Mouse (Mus musculus) myocyte (in vitro differentiated cells): ENCODE measurements at regions not wholly inside any gene's neighbourhood (a gene's known extent, or its start where the extent isn't known, plus 50 kb on each side); places are given as distances from the start of the nearest gene placed in this dataset.

ENCODE experiments used
- CEBPB ChIP-seq: IDR thresholded peaks from 2 replicates; pipeline ENCODE4 v1.6.1; 2011; ENCODE audit warnings: mild to moderate bottlenecking, moderate library complexity; ENCODE audit not compliant: poor library complexity, insufficient read depth, severe bottlenecking
- E2F4 ChIP-seq: IDR thresholded peaks from one replicate; pipeline ENCODE4 v1.6.1; 2011; ENCODE audit warnings: mild to moderate bottlenecking, control low read depth, moderate library complexity; ENCODE audit not compliant: insufficient read depth
- MAX ChIP-seq: IDR thresholded peaks from one replicate; pipeline ENCODE4 v1.6.1; 2011; ENCODE audit warnings: low read depth, mild to moderate bottlenecking, control low read depth
- MYOD1 ChIP-seq, 3 experiments: IDR thresholded peaks; one replicate each; pipeline ENCODE4 v1.6.1; 2011; ENCODE audit warnings: control low read depth in 2 of 3, low read depth in 2 of 3, mild to moderate bottlenecking in 2 of 3, moderate library complexity in 1 of 3; ENCODE audit not compliant: insufficient read length in 2 of 3, control insufficient read depth in 1 of 3
- POLR2A ChIP-seq: IDR thresholded peaks from one replicate; pipeline ENCODE4 v1.6.1; 2011; ENCODE audit warnings: low read depth, mild to moderate bottlenecking, control low read depth, moderate library complexity; ENCODE audit not compliant: insufficient read length
- POLR2AphosphoS2 ChIP-seq: IDR thresholded peaks from one replicate; pipeline ENCODE4 v1.6.1; 2011; ENCODE audit warnings: low read depth, control low read depth; ENCODE audit not compliant: insufficient read length
- TCF12 ChIP-seq: IDR thresholded peaks from one replicate; pipeline ENCODE4 v1.6.1; 2011; ENCODE audit warnings: mild to moderate bottlenecking, control low read depth; ENCODE audit not compliant: poor library complexity, insufficient read depth, severe bottlenecking
- USF1 ChIP-seq: IDR thresholded peaks from one replicate; pipeline ENCODE4 v1.6.1; 2011; ENCODE audit warnings: low read depth, mild to moderate bottlenecking, control low read depth, moderate library complexity

- no peak for TF ChIP-seq POLR2A
- no peak for TF ChIP-seq POLR2AphosphoS2
- no peak for TF ChIP-seq E2F4
- no peak for TF ChIP-seq TCF12
- no peak for TF ChIP-seq MAX
- TF ChIP-seq CEBPB: no peak
- TF ChIP-seq USF1: no peak
- TF ChIP-seq MYOD1 (IDR thresholded peaks at IDR 0.05; ENCODE audit: control insufficient read depth in 1 of 3, insufficient read length in 2 of 3, low read depth in 2 of 3): no peak
Observed at GRCm38 (mm10) chr8:89273276-89273675, 229.3 kb upstream of the Sall1 start.
